Mouse (Mus musculus) ES-CJ7 (cell line): ENCODE data around the gene Olfr1151.

Source experiments
- DNase-seq: peaks from one replicate; pipeline ENCODE4 v3.0.0; 2011; ENCODE audit warnings: low read depth, low spot score

Gene Olfr1151

DNA sequence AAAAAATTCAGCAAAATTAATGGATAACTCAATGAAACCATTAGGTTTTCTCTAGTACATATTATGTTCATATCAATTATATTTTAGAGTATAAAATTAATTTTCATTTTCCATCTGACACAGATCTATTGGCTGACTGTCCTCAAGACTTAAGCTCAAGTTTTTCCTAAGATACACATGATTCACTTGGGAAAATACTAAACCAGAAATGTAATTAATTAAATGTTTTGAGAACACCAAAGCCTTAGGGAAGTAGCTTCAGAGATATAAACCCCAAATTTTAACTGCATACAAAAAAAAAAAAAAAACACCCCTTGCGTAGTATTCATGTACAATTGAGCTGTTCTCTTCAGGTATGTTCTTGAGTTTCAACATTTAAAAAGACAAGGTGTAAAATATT is at the start of gene Olfr1151:
Olfr1151 (plus strand) TSS at position 301 of the 400 bp plus-strand sequence.
- DNase-seq: no peak

DNA sequence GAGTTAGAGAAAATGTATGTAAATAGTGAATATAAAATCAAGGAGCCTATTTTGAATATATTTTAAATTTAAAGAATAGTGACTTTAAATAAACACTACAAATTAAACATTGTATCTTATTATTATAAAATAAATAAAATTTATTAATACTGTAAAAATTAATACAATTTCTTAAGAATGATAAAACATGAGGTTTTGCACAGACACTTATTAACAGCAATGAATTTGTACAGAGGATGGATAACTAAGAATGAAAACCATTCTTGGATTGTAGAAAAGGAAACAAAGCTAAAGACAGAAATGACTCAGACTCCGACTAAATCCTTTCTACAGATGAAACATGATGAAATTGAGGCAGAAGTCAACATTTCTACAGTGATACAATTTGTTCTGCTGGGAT is 46.1 kb upstream of the Olfr1151 start, which contains the start of gene Olfr1145:
Olfr1145 (plus strand) TSS at position 301 of the 400 bp plus-strand sequence.
- no peak for DNase-seq

DNA sequence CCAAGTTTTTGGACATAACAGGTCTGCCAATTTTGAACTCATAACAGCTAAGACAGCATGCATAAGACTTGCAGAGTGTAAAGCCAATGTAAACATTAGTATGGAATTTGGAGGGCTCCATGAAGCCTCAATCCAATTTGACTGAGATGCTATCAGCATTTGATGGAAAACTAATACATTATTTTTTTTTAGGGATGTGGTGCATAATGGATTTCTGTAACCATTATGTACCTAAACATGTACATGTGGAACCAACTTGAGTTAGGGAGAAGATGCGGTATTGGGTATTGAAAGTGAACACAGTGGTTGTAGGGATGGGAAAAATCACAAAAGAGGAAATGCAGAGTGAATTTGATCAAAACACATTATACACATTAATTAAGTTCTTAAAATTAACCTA is 25.4 kb upstream of the Olfr1151 start, which contains the start of gene Olfr1148:
Olfr1148 (plus strand) TSS at position 301 of the 400 bp plus-strand sequence.
- DNase-seq: no peak

DNA sequence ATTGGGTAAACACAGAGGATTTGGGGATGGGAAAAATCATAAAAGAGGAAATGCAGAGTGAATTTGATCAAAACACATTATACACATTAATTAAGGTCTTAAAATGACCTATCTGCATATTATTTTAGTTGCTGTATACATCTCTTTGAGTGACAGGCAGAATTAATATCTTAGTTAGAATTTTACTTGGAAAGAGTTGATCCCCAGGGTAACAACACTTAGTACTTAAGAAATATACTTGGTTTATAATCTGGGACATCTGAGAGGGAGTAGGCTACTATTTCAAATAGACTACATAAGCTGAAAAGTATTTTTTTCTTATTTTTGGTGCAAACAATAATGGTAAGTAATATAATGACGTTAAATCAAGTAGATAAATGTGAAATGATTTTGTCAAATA is 12.0 kb upstream of the Olfr1151 start, which contains the start of gene Olfr1150-ps1:
Olfr1150-ps1 (plus strand) TSS at position 301 of the 400 bp plus-strand sequence.
- no peak for DNase-seq

DNA sequence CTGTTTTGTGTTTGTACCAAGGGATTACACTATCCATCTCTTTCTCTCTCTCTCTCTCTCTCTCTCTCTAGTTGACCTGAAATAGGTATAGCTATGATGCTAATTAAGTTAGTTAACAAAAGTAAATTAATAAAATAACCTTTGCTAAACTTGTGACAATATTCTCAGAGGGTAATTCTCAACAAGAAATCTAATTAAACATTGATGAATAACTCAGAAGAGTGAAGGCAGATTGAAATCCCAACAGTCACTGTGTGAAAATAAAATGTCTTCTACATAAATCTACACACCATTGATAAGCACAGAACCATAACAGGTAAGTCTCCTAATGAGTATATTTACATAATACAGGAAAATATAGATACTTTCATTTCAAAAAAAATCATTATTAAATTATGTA is 10.5 kb downstream of the Olfr1151 start, which contains the start of gene Olfr1152:
Olfr1152 (plus strand) TSS at position 301 of the 400 bp plus-strand sequence.
- no peak for DNase-seq

DNA sequence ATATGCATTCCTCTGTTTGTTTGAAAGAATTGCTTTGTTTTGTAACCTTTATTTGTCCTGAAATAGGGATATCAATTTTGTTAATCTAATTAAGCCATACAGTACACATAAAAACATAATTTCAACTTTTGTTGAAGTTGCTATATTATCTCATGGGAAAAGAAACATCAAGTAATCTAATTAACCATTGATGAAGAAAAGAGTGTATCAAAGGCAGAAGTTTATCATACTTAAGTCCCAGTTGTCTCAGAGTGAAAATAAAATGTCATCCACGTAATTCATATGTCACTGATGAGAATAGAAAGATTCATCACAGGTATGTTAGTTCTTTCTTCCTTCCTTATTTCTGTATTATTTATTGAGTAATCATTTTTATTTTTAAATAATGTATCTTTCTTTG is 39.0 kb downstream of the Olfr1151 start, which contains the start of gene Olfr1153:
Olfr1153 (plus strand) TSS at position 301 of the 400 bp plus-strand sequence.
- DNase-seq: no peak

DNA sequence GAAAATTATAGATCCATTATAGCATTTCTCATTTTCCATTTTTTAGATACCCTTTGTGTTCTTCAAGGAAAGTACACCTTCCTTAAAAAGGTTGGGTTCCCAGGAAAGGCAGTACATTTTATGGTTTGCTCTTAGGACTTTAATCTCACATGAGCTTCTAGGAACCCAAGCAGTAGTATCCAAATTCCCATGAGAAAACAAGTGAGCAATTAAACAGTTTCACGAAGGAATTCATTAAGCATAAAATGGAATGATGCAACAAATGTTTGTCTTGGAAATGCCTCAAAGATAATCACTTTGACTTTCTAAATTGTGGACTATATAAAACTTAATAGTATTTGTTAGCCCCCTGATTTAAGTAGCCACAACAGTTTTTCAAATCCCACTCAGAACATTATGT is 49.4 kb downstream of the Olfr1151 start, which contains the start of gene Olfr1154:
Olfr1154 (minus strand) TSS at position 101 of the 400 bp plus-strand sequence.
- DNase-seq: no peak
